Mouse (Mus musculus): ENCODE data around the gene Fzd9.

The Fzd9 gene

DNA sequence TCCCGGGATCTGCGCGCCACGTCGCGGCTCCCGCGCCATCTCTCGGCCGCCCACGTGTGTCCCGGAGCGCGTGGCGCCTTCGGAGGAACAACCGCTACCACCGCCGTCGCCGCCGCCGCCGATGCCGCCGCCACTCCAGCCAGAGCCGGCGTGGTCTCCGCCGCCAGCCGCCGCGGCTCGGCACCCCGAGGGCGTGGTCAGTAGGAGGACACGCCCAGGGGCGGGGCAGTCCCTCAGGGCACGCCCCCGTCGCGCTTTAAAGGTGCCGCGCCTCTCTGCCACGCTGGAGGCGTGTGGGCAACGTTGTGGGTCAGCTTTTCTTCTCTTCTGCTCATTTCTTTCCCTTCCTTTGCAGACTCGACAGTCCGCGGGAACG lies at the start of gene Fzd9:
Fzd9 (minus strand) TSS at position 152 of the 376 bp plus-strand sequence.
- DNase-seq (ENCODE audit: low spot score): peak; percentile 83

DNA sequence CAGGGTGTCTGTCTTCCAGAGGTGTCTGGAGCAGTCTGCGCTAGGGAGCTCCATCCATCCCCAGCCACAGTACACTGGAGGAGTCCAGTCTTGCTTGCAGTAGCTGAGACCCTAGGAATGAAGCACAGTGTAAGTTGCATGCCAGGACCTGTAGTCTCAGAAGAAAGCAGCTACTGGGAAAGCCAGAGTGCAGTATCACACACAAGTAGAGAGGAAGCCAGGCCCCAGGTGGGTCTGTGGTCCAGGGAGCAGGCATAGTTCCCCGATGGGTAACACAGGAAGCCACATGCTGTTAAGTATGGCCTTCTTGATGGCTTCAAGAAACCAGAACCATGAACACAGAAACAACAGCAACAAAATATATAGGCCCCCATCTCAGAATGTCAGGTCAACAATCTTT lies 41.0 kb upstream of the Fzd9 start:
- DNase-seq (ENCODE audit: low spot score): no peak

DNA sequence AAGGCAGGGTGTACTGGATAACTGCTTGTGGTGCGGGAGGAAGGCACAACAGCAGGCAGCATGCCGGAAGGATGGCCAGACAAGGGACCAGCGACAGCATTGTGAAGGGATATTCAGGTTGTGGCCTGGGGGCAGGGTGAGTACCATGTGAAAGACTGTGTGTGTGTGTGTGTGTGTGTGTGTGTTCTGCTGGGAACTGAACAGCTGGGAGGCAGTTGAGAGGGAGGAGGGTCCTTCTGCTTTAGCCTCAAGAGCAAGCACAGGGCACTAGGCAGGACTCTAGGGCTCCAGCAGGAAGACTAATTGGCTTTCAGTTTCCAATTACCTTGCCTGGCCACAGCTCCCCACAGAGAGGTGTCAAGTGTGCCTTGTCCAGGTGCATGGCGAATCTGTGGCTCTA lies 40.2 kb upstream of the Fzd9 start:
- no peak for DNase-seq (ENCODE audit: low spot score)

DNA sequence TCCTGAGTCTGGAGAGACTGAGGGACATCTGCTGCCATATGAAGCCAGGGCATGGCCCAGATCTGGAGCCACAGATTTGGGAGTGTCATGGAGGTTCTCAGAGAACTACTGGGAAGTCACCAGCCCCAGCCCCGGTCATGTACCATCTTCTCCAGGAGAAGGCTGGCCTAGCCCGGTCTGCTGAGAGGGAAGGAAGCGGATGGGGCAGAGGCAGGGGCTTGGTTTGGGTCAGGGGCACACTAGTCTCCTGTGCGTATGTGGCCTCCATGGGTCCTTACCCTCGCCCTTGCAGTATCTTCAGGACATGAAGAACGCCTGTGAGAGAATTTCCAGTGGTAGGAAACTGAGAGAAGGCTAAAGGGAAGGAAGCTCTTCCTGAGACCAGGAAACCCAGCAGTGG lies 39.7 kb upstream of the Fzd9 start:
- no peak for DNase-seq (ENCODE audit: low spot score)

DNA sequence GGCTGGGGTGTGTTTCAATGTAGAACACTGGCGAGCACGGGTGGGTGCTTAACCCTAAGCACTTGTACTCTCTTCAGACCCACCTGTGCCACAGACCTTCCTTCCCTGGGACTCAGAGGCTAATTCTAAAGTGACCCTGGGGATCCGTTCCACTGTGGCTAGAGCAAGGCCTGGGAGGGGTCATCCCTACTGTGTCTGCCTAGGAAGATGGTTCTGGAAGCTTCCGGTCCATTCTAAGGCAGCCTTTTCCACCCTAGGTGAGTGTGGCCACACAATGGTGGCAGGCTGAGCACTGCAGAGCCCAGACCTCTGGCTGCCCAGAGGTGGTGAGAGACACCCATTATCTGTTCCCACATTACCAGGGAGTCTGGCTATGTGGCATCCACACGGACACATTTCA lies 35.9 kb upstream of the Fzd9 start:
- no peak for DNase-seq (ENCODE audit: low spot score)

DNA sequence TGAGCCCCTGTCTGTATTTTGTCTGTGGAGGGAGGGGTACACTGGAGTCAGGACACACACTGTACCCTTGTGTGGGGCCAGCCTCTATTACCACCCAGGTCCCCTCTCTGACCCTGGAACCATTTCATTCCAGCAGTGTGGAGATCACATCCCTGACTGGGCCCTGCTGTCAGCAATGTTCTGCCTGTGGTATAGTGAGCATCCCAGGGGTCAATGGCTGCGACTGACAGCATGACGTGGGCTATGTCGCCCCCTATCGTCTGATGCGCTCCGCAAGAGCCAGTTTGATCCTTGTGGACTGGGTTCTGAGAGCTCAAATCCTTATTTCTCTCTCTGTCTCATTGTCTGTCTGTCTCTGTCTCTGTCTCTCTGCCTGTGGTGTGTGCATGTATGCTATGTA lies 35.2 kb upstream of the Fzd9 start:
- peak; percentile 71 for DNase-seq (ENCODE audit: low spot score)

DNA sequence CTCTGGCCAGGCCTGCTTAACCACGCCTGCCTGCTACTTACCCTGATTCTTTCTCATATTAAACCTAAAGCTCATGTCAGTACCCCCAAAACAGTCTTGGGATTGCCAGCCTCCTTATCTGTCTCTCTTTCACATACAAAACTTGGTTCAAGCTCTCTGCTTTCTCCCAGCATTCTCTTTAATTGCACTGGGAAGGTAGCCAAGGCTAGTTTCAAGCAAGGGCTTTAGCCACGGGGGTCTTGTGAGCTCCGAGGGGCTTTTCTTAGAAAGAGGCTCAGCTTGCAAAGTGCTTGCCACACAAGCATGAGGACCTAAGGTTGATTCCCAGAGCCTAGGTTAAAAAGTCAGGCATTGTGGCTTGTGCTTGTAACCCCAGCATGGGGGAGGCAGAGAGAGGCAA lies 34.2 kb upstream of the Fzd9 start:
- DNase-seq (ENCODE audit: low spot score): no peak

DNA sequence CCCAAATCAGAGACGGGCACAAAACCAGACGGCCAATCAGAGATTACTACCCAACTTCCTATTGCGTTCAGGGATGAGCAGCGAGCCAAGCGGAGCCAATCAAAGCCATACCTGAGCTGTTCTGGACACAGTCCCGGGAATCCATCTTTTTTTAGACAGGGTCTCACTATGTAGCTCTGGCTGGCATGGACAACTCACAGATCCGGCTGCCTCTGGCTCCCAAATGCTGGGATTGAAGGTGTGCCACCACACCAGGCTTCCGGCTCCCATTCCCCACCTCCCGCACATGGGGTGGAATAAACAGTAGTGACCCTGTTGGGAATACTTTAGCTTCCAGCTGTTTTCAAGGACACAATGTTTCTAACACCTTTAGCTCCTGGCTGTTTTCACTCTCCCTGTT lies 29.2 kb upstream of the Fzd9 start:
- no peak for DNase-seq (ENCODE audit: low spot score)

DNA sequence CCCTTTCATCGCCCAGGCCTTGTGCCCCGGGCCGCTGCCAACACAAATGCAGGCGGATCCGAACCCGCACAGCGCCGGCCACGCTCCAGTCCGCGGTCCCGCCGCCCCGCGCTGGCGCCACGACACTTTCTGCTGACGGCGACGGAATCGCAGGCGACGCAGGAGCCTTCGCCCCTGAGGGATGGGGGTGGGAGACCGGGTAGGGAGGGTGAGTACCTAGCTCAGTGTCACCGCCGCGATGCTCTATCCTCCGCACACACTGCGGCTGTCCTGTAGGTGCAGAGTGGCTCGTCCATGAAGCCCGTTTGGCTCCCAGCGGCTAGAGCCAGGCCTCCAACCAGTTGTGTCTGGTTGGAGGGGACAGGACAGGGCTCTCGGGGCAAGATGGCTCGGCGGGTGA lies 25.6 kb upstream of the Fzd9 start:
- DNase-seq (ENCODE audit: low spot score): no peak

DNA sequence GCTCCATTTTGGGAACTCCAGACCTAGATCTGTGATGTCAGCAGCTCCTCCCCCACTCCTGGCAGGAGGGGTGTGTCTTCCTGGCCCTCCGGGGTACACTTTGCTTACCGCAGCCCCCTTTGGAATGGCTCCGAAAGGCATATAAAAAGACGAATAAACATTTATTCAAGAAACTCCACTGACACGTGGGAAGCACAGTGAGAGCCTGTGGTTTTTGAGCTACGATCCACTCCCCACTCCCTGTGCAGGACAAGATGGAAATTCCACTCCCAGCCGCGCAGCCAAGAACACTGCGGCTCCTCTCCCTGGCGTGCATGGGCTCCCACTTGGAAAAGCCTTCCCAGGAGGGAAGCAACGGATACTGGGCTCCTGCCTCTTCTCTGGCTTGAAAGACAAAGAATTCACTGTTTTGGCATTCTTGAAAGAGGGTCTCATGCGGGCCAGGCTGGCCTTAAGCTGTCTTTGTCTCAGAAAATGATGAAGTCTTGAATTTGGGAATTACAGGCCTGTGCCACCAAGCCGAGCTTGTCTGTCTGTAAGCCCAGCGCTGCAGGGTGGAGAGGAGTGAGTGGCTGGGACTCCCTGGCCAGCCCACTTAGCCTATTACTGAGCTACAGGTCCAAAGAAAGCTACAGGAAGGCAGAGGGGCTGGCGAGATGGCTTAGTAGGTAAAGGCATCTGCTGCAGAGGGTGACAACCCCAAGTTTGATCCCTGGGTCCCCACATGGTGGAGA lies 23.8 kb upstream of the Fzd9 start:
- DNase-seq (ENCODE audit: low spot score): no peak

DNA sequence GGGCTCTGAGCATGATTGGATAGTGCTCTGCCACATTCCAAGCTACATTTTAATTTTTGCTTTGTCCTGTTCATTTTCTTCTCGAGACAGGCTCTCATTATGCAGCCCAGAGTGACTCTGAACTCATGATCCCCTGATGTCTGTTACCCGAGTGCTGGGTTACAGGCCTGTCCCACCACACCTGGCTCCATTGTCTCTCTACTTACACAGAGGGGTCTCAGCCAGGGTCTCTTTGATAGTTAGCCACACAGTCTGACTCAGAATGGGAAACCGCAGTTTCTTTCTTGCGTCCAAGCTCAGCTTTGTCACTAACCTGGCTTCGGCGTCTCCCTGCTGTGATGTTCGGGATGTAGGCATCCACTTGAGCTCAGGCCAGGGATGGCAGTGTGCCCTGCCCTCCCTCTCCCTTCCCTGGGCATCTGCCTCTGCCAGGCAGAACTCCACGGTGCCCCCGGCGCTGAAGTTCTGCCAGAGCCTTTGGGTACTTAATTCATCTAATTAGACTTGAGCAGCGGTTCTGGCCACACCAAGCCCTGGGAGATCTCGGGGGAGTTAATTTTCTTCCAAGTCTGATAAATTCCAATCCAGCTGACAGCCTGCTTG lies 20.6 kb upstream of the Fzd9 start:
- DNase-seq (ENCODE audit: low spot score): no peak

DNA sequence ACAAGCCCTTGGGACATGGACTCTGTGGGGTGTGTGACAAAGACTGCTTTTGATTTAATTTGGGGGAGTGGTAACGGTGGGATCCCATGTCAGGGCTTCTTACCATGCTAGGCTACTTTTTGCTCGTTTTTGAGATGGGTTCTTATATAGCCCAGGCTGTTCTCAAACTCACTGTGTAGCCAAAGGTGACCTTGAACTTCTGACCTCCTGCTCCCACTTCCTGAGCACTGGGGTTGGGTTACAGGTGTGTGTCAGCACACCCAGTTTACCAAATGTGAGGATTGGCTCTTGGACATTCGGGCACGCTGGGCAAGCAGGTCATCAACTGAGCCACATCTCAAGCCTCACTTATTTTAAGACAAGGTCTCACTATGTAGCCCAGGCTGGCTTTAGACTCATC lies 19.3 kb upstream of the Fzd9 start:
- no peak for DNase-seq (ENCODE audit: low spot score)

DNA sequence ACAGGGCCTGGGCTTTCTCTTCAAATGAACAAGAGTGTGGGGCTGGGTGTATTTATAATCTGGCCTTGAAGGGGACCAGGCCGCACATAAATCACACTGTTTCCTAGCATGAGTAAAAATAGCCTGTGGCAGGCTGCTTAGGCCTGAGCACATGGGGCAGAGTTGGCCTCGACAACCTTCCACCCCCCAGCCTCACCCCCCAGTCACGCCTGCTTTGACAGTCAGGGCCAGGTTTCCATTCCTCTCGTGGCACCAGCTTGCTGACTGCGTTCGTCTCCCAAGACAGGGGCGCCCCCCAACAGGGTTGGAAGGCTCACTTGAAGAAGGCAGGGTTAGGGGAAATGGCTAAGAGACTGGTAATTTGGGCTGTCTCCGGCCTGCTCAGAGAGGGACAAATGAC lies 18.4 kb upstream of the Fzd9 start:
- no peak for DNase-seq (ENCODE audit: low spot score)

DNA sequence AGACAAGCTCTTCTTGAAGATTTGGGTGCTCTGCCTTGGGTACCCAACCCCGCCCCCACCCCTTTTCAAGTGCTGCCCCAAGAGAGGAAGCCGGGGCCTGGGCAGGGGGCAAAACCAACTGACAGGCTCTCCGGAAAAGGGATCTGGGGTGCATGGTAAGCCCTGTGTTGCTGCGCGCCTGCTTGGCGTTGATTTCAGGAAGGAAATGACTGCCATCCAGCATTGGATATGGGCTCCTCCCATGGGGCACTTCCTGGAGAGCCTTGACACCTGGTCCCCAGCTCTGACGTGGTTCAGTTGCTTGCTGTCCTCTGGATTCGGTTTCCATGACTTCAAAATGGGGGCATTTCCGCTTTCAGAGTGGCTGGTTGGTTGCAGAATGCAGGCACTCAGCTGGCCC lies 13.5 kb upstream of the Fzd9 start:
- no peak for DNase-seq (ENCODE audit: low spot score)

DNA sequence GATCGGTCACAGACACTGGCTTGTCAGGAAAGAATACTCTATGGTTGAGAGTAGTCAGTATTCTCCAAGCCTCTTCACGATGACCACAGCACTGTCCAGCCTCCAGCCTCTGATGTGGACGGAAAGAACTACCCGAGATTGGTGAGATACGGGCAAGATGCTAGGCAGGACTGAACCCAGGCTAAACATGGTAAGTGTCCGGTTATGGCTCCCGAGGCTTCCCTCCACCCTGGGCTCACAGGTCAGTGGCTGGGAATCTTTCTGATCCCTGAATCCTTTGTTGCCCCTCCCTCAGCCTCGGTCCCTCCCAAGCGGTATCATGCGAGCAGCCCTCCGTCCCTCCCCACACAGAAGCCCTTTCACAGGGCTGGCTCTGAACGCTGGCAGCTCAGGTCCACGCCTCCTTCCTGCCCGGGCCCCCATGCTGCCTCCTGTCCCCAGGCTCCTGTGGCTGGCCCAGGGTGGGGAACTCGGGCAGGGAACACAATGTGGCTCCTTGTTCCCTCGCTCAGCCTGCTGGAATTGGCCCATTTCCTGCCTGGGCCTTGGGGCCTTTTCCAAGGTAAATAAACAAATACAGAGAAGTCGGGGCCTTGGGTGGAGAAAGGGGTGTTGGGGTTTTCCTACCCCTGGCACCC lies 13.0 kb upstream of the Fzd9 start:
- no peak for DNase-seq (ENCODE audit: low spot score)

DNA sequence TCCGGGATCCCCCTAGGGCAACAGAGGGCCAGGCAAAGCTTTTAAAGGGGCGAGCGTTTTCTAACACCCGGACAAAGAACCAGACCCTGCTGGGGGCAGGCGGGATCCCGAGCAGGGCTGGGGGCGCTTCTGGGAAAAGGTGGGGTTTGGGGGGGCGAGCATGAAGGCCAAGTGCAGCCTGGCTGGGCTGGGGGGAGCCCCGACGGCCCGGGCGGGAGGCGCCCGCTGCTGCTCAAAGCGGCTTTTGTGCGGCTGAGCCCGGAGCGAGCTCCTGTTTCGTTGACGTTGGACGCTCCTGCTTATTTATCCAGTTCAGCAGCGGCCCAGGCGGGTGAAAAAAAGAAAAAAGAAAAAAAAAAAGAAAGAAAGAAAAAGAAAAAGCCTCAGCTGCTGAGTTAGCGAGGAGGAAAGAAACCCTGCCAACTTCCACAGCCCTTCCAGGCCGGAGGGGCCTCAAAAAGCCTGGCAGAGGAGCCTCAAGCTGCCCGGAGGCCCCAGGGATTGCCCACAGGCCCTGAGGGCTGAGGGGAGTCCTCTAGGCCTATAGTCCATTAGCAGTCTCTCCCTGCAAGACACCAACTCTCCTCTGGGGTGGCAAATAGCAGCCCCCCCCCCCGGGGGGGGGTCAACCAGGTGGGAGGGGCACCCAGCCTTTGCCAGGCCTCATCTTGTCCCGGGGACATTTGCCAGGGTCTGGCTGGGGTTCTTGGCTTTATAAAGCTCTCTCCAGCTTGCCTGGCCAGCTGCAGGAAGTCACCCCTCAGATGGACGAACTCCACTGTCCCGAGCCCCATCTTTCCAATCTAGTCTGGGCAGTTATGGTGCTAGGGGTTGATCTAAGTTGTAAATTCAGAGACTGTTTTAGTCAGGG lies 7.5 kb upstream of the Fzd9 start:
- no peak for DNase-seq (ENCODE audit: low spot score)

DNA sequence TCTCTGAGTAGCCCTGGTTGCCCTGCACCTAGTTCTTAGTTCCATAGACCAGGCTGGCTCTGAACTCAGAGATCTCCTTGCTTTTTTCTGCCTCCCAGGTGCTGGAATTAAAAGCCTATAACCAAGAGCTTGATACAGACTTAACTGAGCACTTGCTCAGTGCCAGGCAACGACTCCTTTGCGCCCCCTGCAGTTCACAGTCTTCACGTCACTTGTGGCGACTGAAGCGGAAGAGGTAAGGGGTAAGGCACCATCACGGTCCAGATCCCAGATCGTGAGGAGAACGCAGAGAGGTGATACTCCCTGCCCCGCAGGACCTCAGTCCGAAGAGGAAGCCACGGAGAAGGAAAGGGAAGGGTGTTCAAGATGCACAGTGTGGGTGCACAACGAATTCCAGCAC lies 6.5 kb upstream of the Fzd9 start:
- DNase-seq (ENCODE audit: low spot score): no peak

DNA sequence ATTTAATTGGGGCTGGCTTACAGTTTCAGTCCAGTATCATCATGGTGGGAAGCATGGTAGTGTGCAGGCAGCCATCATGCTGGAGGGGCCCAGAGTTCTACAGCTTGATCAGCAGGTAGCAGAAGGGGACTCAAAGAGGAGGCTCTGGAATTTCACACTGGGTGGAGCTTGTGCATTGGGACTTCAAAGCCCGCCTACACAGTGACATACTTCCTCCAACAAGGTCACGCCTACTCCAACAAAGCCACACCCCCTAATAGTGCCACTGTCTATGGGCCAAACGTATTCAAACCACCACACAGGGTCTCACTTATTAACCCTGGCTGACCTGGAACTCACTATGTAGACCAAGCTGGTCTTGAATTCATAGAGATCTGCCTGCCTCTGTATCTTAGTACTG lies 5.1 kb upstream of the Fzd9 start:
- no peak for DNase-seq (ENCODE audit: low spot score)

DNA sequence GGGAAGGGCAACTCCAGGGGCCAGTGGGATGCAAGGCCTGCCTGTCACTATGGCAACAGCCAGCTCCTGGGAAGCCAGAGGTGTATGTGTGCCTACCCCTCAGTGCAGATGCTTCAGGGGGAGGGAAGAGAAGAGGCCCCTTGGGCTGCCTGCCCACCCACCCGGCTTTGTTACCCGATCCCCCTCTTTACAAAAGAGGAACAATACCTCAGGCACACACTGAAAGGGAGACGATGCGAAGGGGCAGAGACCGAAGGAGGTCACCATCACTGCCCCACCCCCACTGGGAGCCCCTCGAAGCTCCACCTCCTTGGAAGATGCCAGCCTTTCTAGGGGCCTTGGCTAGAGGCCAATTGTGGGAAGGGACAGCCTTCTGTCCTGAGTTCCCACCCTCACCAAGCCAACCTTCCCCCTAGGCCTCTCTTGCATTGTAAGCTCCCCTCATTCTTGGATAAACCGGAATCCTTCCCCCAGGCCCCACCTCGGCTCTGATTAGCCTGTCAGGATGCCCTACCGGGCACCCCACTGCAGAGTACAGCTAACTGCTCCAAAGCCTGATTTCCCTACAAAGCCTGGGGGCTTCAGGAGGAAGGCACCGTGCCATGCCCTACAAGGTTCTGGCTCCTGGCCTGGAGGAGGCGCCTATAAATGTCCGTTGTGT lies 2.8 kb upstream of the Fzd9 start:
- no peak for DNase-seq (ENCODE audit: low spot score)

DNA sequence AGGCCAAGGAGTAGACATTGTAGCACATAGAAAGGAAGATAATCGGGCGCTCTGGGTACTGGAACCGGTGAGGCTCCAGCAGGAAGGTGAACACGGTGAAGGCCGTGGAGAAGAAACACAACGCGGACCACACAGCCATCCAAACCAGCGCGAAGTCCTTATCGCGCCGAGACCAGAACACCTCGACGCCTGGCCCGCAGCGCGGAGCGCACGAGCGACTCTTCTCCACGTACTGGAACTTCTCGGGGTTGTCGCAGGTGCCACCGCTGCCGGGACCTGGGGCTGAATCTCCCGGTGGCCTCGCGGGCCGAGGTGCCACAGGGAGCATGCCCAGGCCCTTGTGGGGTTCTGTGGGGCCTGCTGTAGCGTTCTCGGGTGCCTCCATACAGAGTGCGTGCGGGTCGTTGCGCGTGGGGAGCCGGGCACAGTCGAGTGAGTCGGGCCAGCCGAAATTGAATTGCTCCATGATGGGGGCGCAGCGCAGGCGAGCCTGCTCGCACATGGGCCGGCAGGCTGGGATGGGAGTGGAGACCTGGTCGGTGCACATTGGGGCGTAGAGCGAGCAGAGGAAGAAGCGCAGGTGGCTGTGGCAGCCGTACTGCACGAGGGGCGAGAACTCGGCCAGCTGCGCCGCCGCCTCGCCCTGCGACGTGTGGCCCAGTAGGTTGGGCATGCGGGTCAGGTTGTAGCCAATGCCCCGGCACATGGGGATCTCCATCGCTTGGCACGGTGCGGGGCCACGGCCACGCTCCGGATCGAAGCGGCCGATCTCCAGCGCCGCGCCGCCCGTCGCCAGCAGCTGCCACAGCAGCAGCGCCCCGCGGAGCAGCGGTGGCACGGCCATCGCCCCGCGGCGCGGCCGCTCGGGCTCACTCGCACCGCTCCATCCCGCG lies 598 bp downstream of the Fzd9 start:
- DNase-seq (ENCODE audit: low spot score): no peak

DNA sequence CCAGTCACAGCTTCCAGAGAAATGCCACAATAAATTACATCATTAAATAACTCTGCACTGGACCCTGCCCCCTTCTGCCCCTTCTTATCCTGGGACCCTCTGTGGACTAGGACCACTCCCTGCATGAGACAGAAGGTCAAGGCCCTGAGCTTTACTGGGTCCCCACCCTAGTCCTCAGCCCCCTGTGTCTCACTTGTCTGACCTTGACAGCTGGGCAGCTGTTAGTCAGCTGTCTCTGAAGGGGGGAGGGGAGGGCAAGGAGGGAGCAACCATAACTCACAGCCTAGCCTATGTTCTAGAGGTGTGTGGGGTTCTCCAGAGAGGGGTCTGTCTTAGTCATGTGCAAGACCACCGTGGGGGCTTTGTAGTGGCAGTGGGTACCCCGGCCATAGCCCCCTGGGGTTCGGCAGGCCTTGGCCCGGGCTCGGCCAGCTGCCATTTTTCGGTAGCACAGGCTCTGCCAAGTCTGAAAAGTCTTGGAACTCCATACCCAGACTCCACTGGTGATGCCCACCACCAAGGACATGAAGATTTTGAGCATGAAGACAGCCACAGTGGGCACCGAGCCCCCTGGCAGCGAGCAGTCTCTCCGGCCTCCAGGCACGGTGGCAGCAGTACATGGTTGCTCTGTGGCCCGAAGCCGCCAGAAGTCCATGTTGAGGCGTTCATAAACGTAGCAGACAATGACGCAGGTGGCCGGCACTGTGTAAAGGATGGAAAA lies 1.9 kb downstream of the Fzd9 start:
- no peak for DNase-seq (ENCODE audit: low spot score)
